Mouse (Mus musculus) adrenal gland, postnatal 14 days (tissue): ENCODE results near the gene Plpp4. TPM values are rescaled to one million over a fixed set of nuclear protein-coding genes. Genes with fewer than 3 reads are reported as not detected.
A peak's percentile ranks its signal among the peaks of the same experiment; 100 is the strongest.

Source experiments
- DNase-seq: peaks from one replicate; pipeline ENCODE4 v3.0.0; 2021; ENCODE audit warnings: mixed read lengths
- total RNA-seq: library from RNA; stranded (reverse); gene quantifications from 2 replicates; pipeline ENCODE4 v1.2.3, GENCODE M21; 2021

Gene Plpp4
- total RNA-seq, 1 experiment from 2014 or later = not detected

DNA sequence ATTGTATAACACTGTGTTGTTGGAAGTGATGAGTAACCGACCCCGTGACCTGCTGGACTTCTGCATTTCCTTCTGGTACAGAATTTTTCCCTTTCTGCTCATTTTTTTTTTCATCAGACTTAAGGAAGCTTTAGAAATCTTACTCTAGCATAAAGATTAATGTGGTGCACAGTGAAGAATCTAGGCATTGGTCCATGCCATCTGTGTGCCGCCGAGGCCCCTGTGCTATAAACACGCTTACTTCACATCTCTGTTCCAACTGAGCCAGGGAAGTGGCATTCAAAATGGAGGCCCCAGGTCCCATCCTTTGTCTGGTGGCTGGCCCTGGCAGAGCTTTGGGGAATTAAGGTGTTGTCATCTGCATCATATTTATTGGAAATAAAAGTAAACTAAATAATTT is 44.8 kb downstream of the Plpp4 start:
- no peak for DNase-seq

- no peak for DNase-seq
These were observed 46.5 kb downstream of the Plpp4 start for GRCm38 (mm10) chr7:129303356-129303755.

- peak; percentile 53 for DNase-seq
These were observed 50.4 kb downstream of the Plpp4 start for GRCm38 (mm10) chr7:129307042-129307825.

DNA sequence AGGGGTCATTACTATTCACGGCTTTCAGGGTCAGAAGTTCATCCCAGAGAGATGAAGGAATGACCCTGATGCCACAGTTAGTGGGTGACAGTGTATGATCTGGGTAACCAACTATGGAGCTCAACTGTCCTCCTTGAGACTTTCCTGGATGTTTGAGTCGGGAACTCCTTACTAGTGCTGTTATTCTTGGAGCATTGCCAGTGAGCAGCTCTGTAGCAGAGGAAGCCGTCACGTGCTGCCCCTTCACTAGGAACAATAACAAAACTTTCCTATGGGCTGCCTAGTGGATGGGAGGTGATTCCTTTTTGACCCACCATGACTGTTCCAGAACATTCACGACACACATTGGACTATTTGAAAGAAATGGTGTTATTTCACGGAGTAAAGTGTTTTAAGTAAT is 51.8 kb downstream of the Plpp4 start:
- DNase-seq = no peak

- DNase-seq = no peak
These were observed 55.7 kb downstream of the Plpp4 start for GRCm38 (mm10) chr7:129312521-129312920.

GRCm38 (mm10) chr7:129313969-129314368 is 57.1 kb downstream of the Plpp4 start:
- no peak for DNase-seq

DNA sequence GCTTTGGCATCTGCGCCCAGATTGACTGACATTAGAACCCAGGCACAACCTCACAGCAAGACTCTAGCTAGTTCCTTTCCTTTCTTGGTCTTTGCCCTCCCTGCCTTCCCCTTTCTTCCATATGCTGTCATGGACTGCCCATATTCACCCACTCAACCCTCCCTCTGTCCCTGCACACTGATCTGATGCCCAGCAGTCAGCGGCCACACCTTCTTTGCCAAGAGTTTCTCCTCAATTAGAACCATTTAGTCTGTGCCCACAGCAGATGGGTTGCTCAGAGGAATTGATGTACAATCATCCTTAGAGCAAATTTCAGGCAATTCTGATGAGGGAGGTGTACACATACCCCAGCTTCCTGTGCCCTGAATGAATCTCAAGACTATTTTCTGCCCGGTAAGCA is 83.3 kb downstream of the Plpp4 start:
- DNase-seq = no peak

DNA sequence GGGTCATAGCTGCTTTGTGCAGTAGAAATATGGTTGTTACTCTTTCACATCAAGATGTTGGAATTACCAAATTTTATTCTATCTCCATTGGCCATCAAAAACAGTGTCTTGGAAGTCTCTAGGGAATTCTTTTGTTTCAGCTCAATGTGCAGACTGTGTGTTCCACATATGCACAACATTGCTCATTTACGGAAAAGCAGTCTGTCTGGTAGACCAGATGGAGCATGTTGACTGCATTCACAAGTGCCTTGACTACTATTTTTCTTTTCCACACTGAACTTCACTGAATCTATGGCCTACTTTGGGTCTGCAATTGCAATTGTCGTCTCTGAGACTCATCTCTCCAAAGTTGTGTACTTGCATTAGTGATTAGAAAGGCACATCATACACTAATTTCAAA is 98.7 kb downstream of the Plpp4 start:
- DNase-seq = no peak

- DNase-seq = no peak
These were observed 118.5 kb downstream of the Plpp4 start for GRCm38 (mm10) chr7:129375306-129375705.

DNA sequence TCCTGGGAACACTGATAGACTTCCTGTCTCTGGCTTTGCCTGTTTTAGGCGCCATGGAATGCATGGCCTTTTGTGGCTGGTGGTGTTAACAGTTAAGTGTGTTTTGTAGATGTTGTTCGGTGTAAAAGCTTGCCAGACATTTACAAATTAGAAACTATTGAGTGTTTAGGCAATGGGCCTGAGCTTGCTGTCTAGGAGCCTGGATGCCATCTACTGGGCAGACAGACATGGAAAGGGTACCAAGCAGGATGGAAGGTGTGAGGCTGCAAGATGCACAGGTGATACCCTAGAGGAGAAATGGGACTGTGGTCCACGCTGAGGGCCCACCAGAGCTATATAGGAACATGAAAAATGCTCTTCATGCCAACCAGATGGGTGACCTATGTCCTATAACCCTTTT is 128.3 kb downstream of the Plpp4 start:
- DNase-seq = no peak

DNA sequence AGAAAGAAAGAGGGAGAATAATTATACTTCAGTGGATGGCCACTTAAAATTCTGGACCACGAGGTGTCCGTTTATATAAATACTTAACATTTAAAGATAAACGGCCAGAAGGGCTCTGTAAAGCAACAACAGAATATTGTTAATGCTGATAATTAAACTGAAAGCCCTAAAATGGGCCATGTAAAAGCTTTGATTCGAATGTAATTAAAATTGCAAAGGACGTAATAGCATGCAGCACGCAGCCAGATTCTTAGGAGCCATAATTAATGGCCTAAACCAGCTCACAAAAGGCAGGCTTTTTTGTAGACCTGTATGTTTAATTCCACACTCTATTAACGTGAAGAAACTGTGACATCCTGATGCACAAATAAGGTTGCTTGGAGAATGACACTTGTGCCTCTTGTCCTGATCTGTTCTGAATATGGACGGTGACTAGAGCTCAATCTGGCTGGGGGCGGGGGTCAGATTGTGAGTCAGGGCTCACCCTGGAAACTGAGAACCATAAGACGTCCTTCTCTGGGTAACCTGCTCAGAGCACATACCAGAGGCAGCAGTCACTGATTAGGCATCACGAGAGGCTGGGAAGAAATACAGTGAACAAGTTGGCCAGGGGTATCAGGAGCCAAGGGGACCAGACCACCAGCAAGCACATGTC is 136.1 kb downstream of the Plpp4 start:
- DNase-seq = no peak

DNA sequence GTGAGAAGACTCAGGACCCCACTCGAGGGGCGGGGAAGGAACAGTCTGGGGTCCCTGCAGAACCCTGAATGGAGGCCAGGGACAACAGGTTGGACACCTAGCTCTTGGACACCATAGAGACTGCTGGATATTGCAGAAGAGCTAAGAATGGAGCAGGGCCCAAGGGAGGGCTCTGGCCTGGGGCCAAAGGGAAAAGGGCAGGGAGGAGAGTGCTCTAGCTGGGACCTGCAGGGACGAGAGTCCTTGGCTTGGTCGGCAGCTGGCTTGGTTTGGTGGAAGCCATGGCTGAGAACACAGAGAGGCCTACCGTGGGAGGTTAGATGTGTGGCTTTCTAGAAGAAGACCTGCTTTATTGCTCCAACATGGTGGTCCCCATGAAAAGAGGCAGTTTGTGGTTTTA is 139.7 kb downstream of the Plpp4 start:
- peak; percentile 51 for DNase-seq

DNA sequence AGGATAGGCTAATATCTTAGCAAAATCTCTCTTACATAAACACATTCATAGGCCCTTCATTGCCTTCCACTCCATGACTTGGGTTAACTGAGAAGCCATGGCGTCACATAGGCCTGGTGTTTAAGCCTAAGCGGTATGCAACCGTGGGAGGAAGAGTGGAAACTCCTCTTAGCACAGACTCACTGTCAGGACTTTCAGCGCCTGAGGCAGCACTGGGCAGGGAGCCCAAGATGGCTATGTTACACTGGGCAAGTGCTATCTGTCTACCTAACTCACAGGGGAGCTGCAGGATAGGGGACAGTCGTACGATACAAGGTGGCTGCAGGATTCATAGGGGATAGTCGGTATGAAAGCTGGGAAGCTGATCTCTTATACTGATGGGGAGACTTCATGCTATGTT is 142.2 kb downstream of the Plpp4 start:
- DNase-seq = peak; percentile 13

DNA sequence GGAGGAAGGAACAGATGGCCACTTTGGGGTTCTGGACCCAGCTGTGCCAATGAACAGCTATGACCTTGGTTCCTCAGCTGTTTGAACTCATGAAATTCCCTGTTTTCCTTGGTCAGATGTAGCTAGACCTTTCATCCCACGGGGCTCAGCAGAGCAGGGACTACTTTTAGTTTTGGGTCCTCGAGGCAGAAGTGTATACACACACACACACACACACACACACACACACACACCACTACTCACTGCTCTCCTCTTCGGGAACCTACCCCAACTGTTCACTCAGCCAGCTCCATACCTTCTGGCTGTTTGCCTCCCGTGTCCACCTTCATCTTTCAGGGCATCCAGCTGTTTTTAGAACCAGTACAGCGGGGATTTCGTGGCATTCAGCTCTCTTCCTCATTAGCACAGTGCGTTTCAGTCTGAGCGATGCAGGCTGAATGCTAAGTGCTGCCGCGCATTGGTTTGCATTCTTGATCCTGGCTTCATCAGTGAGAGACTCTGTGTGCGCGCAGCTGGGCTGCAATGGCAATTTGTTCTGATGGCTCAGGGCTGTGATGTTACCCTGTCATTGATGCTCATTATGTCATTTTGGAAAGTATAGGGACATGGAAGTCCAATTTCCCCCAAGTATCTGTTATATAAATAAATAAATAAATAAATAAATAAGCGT is 146.0 kb downstream of the Plpp4 start:
- DNase-seq = no peak

DNA sequence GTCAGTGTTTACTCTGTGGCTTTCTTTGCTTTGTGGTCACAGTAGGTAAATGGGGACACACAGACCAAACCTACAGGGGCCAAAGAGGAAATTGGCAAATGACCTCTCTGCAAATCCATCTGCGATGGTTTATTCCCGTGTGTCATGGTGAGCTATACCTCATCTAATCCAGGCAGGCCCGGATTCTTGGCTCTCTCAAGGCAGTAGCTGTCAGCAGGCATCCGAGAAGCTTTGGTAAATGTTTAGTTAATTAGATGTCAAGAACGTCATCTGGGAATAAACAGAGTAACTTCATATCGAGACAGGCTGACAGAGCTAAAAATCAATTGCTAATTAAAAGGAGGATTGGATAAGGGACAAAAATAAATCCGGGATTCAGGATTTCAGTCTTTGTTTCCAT is 149.2 kb downstream of the Plpp4 start:
- no peak for DNase-seq

DNA sequence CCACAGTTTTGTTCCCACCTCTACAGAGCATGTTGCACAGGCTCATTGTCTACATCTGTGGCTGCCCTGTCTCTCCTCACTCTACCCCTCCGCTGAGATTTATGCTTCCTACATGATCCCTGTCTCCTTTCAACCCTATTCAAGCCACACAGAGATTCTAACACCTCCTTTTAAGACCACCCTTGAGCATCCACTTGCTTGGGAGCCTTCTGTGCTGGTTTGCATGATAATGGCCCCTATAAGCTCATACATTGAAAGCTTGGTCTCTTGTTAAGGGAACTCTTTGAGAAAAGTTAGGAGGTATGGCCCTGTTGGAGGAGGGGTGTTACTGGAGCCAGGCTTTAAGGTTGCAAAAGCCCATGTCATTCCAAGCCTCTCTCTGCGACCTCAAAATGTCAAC is 155.9 kb downstream of the Plpp4 start:
- no peak for DNase-seq

DNA sequence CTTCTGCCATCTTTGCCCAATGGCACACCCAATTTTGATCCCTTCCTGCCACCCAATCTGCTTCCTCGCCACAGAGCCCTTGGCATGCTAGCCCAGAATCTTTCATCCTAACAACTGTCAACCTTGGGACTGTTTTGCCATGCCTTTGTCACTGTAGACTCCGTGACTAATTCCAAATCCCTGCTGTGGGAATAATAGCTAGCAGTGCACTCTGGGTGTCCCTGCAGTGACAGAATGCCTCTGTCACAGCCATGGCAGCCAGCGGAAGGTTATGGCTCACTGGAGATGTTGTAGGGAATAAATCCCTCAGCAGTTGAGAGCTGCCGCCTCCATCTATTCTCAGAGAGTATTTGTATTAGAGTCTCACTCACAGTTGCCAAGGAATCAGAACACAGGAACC is 158.3 kb downstream of the Plpp4 start:
- DNase-seq = no peak

GRCm38 (mm10) chr7:129421181-129421580 is 164.3 kb downstream of the Plpp4 start:
- DNase-seq = no peak

- DNase-seq = peak; percentile 60
These were observed 168.7 kb downstream of the Plpp4 start for GRCm38 (mm10) chr7:129425554-129425953.

DNA sequence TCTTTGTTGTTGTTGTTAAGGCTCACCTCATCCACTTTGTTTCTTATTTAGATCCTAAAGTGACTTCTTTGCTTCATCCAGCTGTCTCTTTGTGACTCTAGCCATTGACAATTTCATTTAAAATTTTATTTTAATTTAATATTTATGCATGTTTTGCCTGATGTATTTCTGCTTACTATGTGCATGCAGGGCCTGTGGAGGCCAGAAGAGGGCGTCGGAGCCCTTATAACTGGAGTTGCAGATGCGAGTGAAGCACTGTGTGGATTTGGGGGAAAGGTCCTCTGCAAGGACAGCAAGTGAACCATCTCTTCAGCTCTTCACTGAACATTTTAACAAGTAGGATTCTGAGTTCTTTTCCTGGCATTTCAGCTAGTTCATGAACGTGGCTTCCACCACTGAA is 172.0 kb downstream of the Plpp4 start:
- no peak for DNase-seq

DNA sequence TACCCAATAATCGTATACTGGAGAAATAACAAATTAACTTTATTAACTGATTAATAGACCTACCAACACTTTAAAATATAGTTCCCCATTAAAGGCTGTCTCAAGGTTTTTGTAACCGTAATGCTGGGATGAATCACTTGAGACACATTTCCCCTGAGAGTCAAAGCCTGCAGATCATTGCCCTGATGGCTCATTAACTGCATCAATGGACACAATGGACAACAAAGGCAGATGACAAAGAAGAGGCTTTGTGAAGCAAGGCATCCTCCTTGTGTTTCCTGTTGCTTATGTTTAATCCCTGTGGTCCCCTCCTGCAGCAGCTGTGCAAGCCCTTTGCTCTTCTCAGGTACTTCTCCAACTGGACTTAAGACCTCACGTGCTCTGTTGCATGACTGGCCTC is 173.1 kb downstream of the Plpp4 start:
- DNase-seq = no peak
